ENCODE assay signal across 8 mouse cellular contexts in the genomic region with DNA sequence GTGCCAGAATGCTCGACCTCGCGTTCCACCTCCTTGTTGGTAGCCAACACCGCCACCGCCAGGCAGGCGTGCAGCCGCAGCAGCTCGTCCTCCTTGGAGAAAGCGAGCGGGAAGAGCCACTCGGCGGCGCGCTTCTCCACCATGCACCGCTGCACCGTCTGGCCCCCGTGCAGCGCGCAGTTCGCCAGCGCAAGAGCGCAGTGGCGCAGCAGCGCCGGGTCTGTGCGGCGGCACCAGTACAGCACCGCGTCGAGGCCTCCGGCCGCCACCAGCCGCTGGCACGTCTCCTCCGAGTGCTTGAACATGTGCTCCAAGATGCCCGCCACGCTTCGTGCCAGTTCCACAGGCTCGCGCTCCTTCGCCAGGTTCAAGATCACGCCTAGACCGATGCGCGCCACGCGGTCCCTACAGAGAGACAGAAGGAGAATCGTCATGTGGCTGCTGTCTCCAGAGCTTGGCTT. TPM values are rescaled to one million over a fixed set of nuclear protein-coding genes. Genes with fewer than 3 reads are reported as not detected.
DNase-seq lines count a peak whose midpoint lies in the region; ATAC-seq and TF ChIP-seq lines count a peak whose summit lies in the region.

No protein-coding gene starts in this region.

- H3K27ac ChIP-seq in testis, adult 2 months (ENCODE audit: control insufficient read depth, insufficient read depth, low read depth, low read length): no peak overlapping the region
- H3K27ac ChIP-seq in heart, embryonic 15.5 days: no peak overlapping the region
- 0 out of 2 replicates have a peak overlapping the region, but pooled peaks have one; percentile 37 for H3K27ac ChIP-seq in midbrain, embryonic 14.5 days (replicated peaks; ENCODE audit: low read depth, low read length)

- 8% methylated on average over 48 of the region's 48 CpGs for WGBS in heart, embryonic 15.5 days
- 8% methylated on average over 48 of the region's 48 CpGs for WGBS in midbrain, embryonic 14.5 days

- no peak for TF ChIP-seq CTCF in testis, adult 2 months (IDR thresholded peaks at IDR 0.05; ENCODE audit: control insufficient read depth, insufficient read depth, insufficient replicate concordance, low read depth, low read length)

- H3K4me1 ChIP-seq in testis, adult 2 months (ENCODE audit: control insufficient read depth, insufficient read depth, low read length): peaks cover 10% of the 10 kb centered on the region; the same call in 1 of the 2 replicates
- H3K4me1 ChIP-seq in heart, embryonic 15.5 days (replicated peaks): peaks cover 6% of the 10 kb centered on the region
- peaks cover 26% of the 10 kb centered on the region for H3K4me1 ChIP-seq in midbrain, embryonic 14.5 days (ENCODE audit: control insufficient read depth, insufficient read depth, low read length)

- TF ChIP-seq POLR2A in testis, adult 2 months (IDR thresholded peaks at IDR 0.05; ENCODE audit: control insufficient read depth, low read depth, low read length): no peak

- peak overlapping the region; percentile 55 for H3K4me2 ChIP-seq in heart, embryonic 15.5 days
- H3K4me2 ChIP-seq in midbrain, embryonic 14.5 days (ENCODE audit: low read length): peak overlapping the region; percentile 50

- no peak for DNase-seq in testis, postnatal 14 days (ENCODE audit: low spot score)
- DNase-seq in layer of hippocampus, postnatal 36 days: peak; percentile 49 to 58
- DNase-seq in midbrain, embryonic 14.5 days: peak; percentile 80
- DNase-seq in thymus, postnatal 25 days: peak; percentile 22
- no peak for DNase-seq in gastrocnemius, postnatal 14 days

- intact Hi-C loops in gastrocnemius, postnatal 14 days (cut with DNase I; ENCODE audit: low total_unique reads): no loop called here

- ATAC-seq in common myeloid progenitor, adult 5-6 weeks (replicated peaks; ENCODE audit: low read depth, poor library complexity, severe bottlenecking): peak; percentile 46
- ATAC-seq in heart, embryonic 15.5 days (replicated peaks; ENCODE audit: insufficient number of reproducible peaks, insufficient read depth, low FRiP score, low read depth): no peak
- peak; percentile 34; the same call in 1 of the 2 replicates for ATAC-seq in midbrain, embryonic 14.5 days (ENCODE audit: low FRiP score, low TSS enrichment)

- H3K4me3 ChIP-seq in testis, adult 2 months (ENCODE audit: control insufficient read depth, low read depth, low read length): peak overlapping the region; percentile 32
- H3K4me3 ChIP-seq in heart, embryonic 15.5 days: peak overlapping the region; percentile 29
- H3K4me3 ChIP-seq in midbrain, embryonic 14.5 days (replicated peaks; ENCODE audit: low read depth, low read length): peak overlapping the region; percentile 24

- no peaks in the 10 kb centered on the region for H3K27me3 ChIP-seq in testis, adult 2 months (ENCODE audit: control insufficient read depth, insufficient read depth, low read length)
- H3K27me3 ChIP-seq in heart, embryonic 15.5 days: peaks cover 86% of the 10 kb centered on the region
- H3K27me3 ChIP-seq in midbrain, embryonic 14.5 days (ENCODE audit: control insufficient read depth, insufficient read depth, low read length): peaks cover 18% of the 10 kb centered on the region; the same call in 1 of the 2 replicates

- H3K9ac ChIP-seq in heart, embryonic 15.5 days: no peak overlapping the region
- H3K9ac ChIP-seq in midbrain, embryonic 14.5 days (replicated peaks; ENCODE audit: low read length): peak overlapping the region; percentile 37; the same call in 1 of the 2 replicates

- H3K36me3 ChIP-seq in testis, adult 2 months (ENCODE audit: control insufficient read depth, insufficient read depth, low read length): no peaks in the 10 kb centered on the region
- no peaks in the 10 kb centered on the region for H3K36me3 ChIP-seq in heart, embryonic 15.5 days
- peaks cover 39% of the 10 kb centered on the region for H3K36me3 ChIP-seq in midbrain, embryonic 14.5 days (ENCODE audit: control insufficient read depth, insufficient read depth, low read length)

- no peaks in the 10 kb centered on the region for H3K9me3 ChIP-seq in heart, embryonic 15.5 days (replicated peaks)
- no peaks in the 10 kb centered on the region for H3K9me3 ChIP-seq in midbrain, embryonic 14.5 days (ENCODE audit: control insufficient read depth, low read length)

RNA-seq across cellular contexts. Expression of gene Sarm1, which starts 6.7 kb away (rescaled TPM):
- polyA plus RNA-seq in testis, adult 2 months (2012; rRNA removed): 2.5 TPM in 2 replicates
- not detected in 2 replicates for total RNA-seq in common myeloid progenitor, adult 5-6 weeks (2017)
- 0.15 and 0.60 TPM in 2 replicates for polyA plus RNA-seq in heart, embryonic 15.5 days (2015; fragmentation: Nextera tagmentation; extraction: Ambion mirVana)
- total RNA-seq in layer of hippocampus, postnatal 36 days (2021): 10 to 100 TPM; 39.9 to 41.1 TPM
- 49.7 and 55.6 TPM in 2 replicates for polyA plus RNA-seq in midbrain, embryonic 14.5 days (2014; fragmentation: Nextera tagmentation; extraction: Ambion mirVana)
- under 1 TPM; 0.55 to 0.72 TPM for total RNA-seq in gastrocnemius, postnatal 14 days (2021)

RNA-seq across cellular contexts. Expression of gene Vtn, which starts 8.1 kb away (rescaled TPM):
- 0.77 and 0.78 TPM in 2 replicates for polyA plus RNA-seq in testis, adult 2 months (2012; rRNA removed)
- total RNA-seq in common myeloid progenitor, adult 5-6 weeks (2017): not detected in 2 replicates
- polyA plus RNA-seq in heart, embryonic 15.5 days (2015; fragmentation: Nextera tagmentation; extraction: Ambion mirVana): 1.3 and 4.7 TPM in 2 replicates
- 10 to 100 TPM; 54.2 to 70.1 TPM for total RNA-seq in layer of hippocampus, postnatal 36 days (2021)
- polyA plus RNA-seq in midbrain, embryonic 14.5 days (2014; fragmentation: Nextera tagmentation; extraction: Ambion mirVana): 40.0 and 134 TPM in 2 replicates
- total RNA-seq in gastrocnemius, postnatal 14 days (2021): 10 to 100 TPM; 24.3 to 31.5 TPM

RNA-seq across cellular contexts. Expression of gene Sebox, which starts 12.4 kb away (rescaled TPM):
- polyA plus RNA-seq in testis, adult 2 months (2012; rRNA removed): not detected in 2 replicates
- 0.82 TPM in 1 of 2 replicates, not detected in the other for total RNA-seq in common myeloid progenitor, adult 5-6 weeks (2017)
- not detected in 2 replicates for polyA plus RNA-seq in heart, embryonic 15.5 days (2015; fragmentation: Nextera tagmentation; extraction: Ambion mirVana)
- 1 to 10 TPM; 4.5 to 4.9 TPM for total RNA-seq in layer of hippocampus, postnatal 36 days (2021)
- polyA plus RNA-seq in midbrain, embryonic 14.5 days (2014; fragmentation: Nextera tagmentation; extraction: Ambion mirVana): not detected in 2 replicates
- total RNA-seq in gastrocnemius, postnatal 14 days (2021): not detected

RNA-seq across cellular contexts. Expression of gene Tmem199, which starts 21.2 kb away (rescaled TPM):
- 16.0 and 19.2 TPM in 2 replicates for polyA plus RNA-seq in testis, adult 2 months (2012; rRNA removed)
- total RNA-seq in common myeloid progenitor, adult 5-6 weeks (2017): 23.4 and 24.8 TPM in 2 replicates
- 36.3 and 37.8 TPM in 2 replicates for polyA plus RNA-seq in heart, embryonic 15.5 days (2015; fragmentation: Nextera tagmentation; extraction: Ambion mirVana)
- 10 to 100 TPM; 43.0 to 44.0 TPM for total RNA-seq in layer of hippocampus, postnatal 36 days (2021)
- polyA plus RNA-seq in midbrain, embryonic 14.5 days (2014; fragmentation: Nextera tagmentation; extraction: Ambion mirVana): 104 and 108 TPM in 2 replicates
- total RNA-seq in gastrocnemius, postnatal 14 days (2021): 10 to 100 TPM; 13.4 to 15.0 TPM

RNA-seq across cellular contexts. Expression of gene Poldip2, which starts 21.2 kb away (rescaled TPM):
- polyA plus RNA-seq in testis, adult 2 months (2012; rRNA removed): 111 and 129 TPM in 2 replicates
- total RNA-seq in common myeloid progenitor, adult 5-6 weeks (2017): 61.4 and 70.8 TPM in 2 replicates
- 157 and 162 TPM in 2 replicates for polyA plus RNA-seq in heart, embryonic 15.5 days (2015; fragmentation: Nextera tagmentation; extraction: Ambion mirVana)
- total RNA-seq in layer of hippocampus, postnatal 36 days (2021): 100 to 1,000 TPM; 116 to 121 TPM
- polyA plus RNA-seq in midbrain, embryonic 14.5 days (2014; fragmentation: Nextera tagmentation; extraction: Ambion mirVana): 165 and 171 TPM in 2 replicates
- total RNA-seq in gastrocnemius, postnatal 14 days (2021): 100 to 1,000 TPM; 102 to 113 TPM

Comparison
In these comparisons a context has a peak if more than half of its experiments do, and no peak if none do; other contexts are left out.
1. DNase-seq: peak in layer of hippocampus, postnatal 36 days (2 of 2), midbrain, embryonic 14.5 days (single experiment) and thymus, postnatal 25 days (single experiment); none in testis, postnatal 14 days (single experiment) and gastrocnemius, postnatal 14 days (single experiment).
2. RNA of gene Sarm1, which starts 6.7 kb away (total RNA-seq): 39.9 to 41.1 TPM in layer of hippocampus, postnatal 36 days; 0.55 to 0.72 TPM in gastrocnemius, postnatal 14 days and not detected in common myeloid progenitor, adult 5-6 weeks; every median in the first group is over 10 times any median in the second.
3. RNA of gene Vtn, which starts 8.1 kb away (total RNA-seq): 54.2 to 70.1 TPM in layer of hippocampus, postnatal 36 days and 24.3 to 31.5 TPM in gastrocnemius, postnatal 14 days; not detected in common myeloid progenitor, adult 5-6 weeks; every median in the first group is over 10 times any median in the second.
4. Peak in every context shown above with its lines, with median percentiles within 50 percentile points of each other: H3K4me3 ChIP-seq.